Mouse (Mus musculus) layer of hippocampus, adult 11-12 months (tissue): Measurements from ENCODE around the gene Ctps2.

Experiments
- DNase-seq: peaks from one replicate; pipeline ENCODE4 v3.0.0; 2022; ENCODE audit warnings: low spot score

Ctps2 gene

GRCm38 (mm10) chrX:162976194-162976593 is 75.2 kb downstream of the Ctps2 start:
- no peak for DNase-seq

- no peak for DNase-seq
Observed at GRCm38 (mm10) chrX:162986876-162987495, 85.9 kb downstream of the Ctps2 start.

GRCm38 (mm10) chrX:162991396-162991795 is 90.4 kb downstream of the Ctps2 start:
- DNase-seq = no peak

- DNase-seq = no peak
Observed at GRCm38 (mm10) chrX:162992121-162992520, 91.1 kb downstream of the Ctps2 start.

GRCm38 (mm10) chrX:163027864-163028263 is 126.8 kb downstream of the Ctps2 start:
- no peak for DNase-seq

- no peak for DNase-seq
Observed at GRCm38 (mm10) chrX:163038767-163039166, 137.7 kb downstream of the Ctps2 start.

- DNase-seq = no peak
Observed at GRCm38 (mm10) chrX:163042771-163043170, 141.7 kb downstream of the Ctps2 start.

- no peak for DNase-seq
Observed at GRCm38 (mm10) chrX:163063936-163064335, 162.9 kb downstream of the Ctps2 start.
